Mouse (Mus musculus): Measurements from ENCODE around the gene Mest.

DNA sequence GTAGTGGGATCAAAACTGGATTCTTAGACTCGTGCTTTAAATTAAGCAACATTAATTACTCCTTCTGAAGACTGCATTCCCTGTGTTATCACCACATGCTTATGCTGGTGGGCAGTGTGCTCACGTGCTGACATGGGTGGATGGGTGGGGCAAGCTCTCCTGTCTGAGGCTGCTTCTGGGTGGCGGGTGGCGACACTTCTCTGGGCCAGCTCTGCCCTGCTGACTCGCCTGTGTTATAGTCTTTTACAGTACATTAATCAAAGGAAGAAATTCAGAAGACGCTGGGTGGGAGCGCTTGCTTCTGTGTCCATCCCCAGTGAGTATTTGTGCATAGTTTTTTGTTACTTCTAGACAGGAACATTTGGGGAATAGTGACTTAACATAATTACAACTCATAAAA is 22.2 kb downstream of the Mest start:
- TF ChIP-seq POLR2A (IDR thresholded peaks at IDR 0.05; ENCODE audit: low read depth, low read length) = no peak
- TF ChIP-seq CTCF (conservative IDR thresholded peaks at IDR 0.05; ENCODE audit: insufficient read depth, insufficient read length, low read depth, low read length) = no peak

Measured in kidney, adult 2 months (tissue).